Mouse (Mus musculus): ENCODE data around the gene Prodh2.
"Not testable (repeated sequence)": the region's sequence is repeated elsewhere in the genome, so short reads cannot be mapped to it uniquely, and the experiment has no call there.

Prodh2 gene

DNA sequence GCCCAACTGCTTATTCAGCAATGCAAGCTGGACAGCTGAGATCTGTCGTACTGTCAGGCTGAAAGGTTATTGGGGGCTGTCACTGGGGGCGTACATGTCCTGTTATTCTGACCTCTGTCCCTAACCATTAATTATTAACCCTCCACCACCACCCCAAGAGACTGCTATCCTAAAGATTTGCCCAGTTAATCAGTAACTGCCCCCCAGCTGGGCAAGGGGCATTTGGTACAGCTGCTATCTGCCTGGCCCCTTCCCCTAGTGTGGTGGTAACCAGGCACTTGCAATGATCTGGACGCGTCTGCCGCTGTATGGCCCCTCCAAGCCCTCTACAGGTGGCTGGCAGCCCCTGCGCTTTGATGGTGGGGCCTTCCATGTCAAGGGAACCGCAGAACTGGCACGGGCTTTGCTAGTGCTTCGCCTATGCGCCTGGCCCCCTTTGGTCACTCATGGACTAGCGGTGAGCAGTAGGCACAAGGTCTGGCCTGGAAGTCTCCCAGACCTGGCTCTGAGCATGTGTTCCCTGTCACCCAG lies at the start of gene Prodh2:
TSS of gene Prodh2 (plus strand) at position 222 of the 531 bp plus-strand sequence.
- DNase-seq, result peak; percentile 26

DNA sequence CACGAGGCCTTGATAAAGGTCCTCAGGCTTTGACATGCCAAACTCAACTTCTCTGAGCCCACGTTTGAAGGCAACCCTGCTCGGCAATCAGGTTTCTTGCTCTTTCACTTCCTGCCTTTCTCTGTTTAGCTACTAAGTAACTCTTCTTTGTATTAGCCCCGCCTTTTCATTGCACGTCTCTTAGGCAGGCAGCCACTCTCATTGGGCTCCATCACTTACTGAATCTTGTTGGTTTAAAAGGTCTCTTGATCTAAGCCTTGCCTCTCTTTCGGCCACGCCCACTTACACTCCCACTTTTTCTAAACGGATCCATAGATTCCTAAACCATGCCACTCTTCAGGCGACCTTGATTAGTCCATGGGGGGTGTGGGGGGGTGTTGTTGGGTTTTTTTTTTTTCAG lies 49.7 kb upstream of the Prodh2 start:
- no peak for DNase-seq

- DNase-seq, result peak; percentile 53
Observed at GRCm38 (mm10) chr7:30444154-30444970, 49.1 kb upstream of the Prodh2 start.

DNA sequence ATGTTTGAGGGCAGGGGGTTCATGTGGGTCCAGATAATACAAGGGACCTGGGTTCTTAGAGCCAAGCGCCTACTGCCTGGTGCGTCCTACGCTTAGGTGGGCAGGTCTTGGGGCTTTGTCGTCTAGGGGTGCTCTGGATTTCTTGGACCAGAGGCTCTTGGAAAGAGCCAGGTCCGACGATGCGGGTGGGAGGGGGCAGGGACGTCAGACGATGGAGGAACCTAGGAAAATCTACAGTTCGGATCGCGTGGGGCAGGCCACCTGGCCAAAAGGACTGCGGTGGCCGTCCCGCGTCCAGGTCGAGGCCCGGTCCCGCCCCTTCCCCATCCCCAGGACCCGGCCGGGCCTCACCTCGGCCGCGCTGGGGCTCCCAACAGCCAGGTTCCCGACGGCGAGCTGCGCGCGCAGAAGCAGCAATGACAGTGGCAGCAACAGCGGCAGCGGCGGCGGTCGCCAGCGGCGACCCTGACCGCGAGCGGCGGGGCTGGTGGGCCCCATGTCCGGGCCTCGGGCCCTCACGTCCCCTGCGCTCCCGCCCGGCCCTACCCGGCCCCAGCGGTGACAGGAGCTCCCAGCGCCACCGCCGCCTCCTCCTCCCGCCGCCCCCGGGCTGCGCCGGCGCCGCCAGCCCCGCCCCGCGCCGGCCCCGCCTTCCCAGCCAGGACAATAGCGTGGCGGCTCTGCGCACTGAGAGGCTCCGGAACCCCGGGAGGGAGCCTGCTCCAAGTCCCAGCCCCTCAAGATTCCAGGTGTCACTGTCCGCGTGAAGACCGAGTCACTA lies 48.3 kb upstream of the Prodh2 start, which contains the start of gene Aplp1:
TSS of gene Aplp1 (minus strand) at position 565 of the 781 bp plus-strand sequence.
- DNase-seq, result peak; percentile 73

GRCm38 (mm10) chr7:30450241-30450640 lies 43.2 kb upstream of the Prodh2 start:
- no peak for DNase-seq

GRCm38 (mm10) chr7:30453327-30453726 lies 40.1 kb upstream of the Prodh2 start:
- DNase-seq, result peak; percentile 25

GRCm38 (mm10) chr7:30453766-30454165 lies 39.7 kb upstream of the Prodh2 start:
- DNase-seq, result peak; percentile 76

DNA sequence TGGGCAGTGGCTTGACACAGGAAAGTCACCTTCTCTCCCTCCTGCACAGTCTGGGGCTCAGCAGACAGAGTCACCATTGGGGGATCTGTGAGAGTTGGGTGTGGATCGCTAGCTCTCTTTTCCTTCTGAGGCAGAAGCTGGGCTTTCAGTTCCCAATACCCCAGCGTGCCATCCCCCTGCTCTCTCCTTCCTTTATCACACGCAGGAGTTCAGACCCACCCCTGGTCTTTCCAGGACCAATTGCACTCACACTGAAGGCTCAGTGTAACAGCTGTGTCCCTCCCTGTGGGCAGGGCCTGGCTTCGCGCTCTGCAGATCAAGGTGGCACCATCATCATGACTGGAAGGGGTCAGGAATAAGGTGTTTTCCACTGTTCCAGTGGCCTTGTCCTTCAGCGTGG lies 39.2 kb upstream of the Prodh2 start:
- DNase-seq, result no peak

- DNase-seq, result no peak
Observed at GRCm38 (mm10) chr7:30456487-30456886, 36.9 kb upstream of the Prodh2 start.

GRCm38 (mm10) chr7:30456911-30457628 lies 36.4 kb upstream of the Prodh2 start:
- DNase-seq, result no peak

DNA sequence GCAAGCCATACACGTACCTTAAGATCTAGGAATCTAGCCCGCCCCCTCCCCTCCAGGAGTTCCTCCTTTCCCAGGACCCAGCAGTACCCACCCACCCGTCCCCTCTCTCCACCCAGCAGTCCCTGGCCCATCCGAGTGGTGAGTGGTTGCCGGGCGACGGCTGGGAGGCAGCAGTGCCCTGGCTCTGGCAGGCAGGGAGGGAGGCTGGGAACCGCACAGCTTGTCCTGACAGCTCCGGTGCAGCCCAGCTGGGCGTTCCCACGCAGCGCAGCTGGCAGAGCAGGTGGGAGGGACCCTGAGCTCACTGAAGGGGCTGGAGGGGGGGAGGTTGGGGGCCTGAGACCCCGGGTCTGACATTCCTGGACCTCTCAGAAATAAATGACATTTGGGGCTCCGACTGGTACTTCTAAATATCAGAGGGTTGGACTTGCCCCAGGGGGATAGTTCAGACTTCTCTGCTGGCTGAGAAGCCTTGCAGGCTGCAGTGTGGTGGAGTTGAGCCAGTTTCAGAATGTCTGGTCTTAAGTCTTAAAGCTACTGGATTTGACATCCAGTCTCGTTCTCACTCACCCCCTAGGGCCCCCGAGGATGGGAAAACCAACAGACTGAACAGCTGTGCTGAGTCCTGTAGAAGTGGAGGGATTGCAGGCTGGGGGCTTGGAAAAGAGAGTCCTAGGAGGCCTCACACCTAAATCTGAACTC lies 35.6 kb upstream of the Prodh2 start, which contains the start of the genes Kirrel2 and Nphs1:
TSS of gene Kirrel2 (minus strand) at position 62 of the 702 bp plus-strand sequence.
TSS of gene Nphs1 (plus strand) at position 687 of the 702 bp plus-strand sequence.
- no peak for DNase-seq

DNA sequence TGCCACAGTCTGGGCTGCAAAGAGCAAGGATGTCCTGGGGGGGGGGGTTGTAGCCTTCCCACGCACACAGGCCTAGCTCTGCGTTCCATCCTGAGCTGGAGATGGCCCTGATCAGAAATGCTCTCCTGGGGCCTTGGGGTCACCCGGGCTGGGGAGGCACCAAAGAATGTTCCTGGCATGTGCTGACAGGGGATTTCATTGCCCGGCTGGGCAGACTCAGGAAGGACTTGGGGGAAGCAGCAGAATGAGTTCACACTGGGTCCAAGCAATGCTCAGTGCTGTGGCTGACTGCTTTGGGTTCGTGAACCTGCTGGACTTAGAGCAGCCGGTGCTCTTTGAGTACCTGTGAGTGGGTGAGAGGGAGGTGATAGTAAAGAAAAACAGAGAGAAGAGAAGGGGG lies 33.9 kb upstream of the Prodh2 start:
- no peak for DNase-seq

DNA sequence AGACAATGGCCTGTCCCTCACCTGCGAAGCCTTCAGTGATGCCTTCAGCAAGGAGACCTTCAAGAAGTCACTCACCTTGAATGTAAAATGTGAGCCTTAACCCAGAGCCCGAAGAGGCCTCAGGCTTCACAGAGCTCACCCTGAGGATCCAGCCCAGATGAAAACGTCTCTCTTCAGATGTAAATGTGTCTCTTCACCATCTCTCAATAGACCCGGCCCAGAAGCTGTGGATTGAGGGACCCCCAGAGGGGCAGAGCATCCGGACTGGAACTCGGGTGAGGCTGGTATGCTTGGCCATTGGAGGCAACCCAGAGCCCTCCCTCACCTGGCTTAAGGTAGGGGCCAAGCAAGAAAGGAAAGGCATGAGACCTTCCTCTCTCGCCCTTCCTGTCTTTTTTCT lies 29.9 kb upstream of the Prodh2 start:
- DNase-seq, result no peak

DNA sequence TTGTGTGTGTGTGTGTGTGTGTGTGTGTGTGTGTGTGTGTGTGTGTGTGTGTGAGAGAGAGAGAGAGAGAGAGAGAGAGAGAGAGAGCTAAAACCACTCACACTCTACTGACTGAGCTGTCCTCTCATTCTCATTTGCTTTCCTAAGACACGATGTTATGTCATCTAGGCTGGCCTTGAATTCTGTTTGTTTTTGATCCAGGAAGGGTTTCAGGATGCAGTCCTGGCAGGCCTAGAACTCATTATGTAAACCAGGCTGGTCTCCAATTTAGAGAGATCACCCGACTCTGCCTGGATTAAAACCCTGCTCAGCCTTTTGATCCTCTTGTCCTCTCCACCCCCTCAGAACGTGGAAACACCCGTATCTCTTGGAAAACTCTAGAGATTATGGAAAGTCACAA lies 29.4 kb upstream of the Prodh2 start:
- no peak for DNase-seq

GRCm38 (mm10) chr7:30464816-30465300 lies 28.6 kb upstream of the Prodh2 start:
- no peak for DNase-seq

DNA sequence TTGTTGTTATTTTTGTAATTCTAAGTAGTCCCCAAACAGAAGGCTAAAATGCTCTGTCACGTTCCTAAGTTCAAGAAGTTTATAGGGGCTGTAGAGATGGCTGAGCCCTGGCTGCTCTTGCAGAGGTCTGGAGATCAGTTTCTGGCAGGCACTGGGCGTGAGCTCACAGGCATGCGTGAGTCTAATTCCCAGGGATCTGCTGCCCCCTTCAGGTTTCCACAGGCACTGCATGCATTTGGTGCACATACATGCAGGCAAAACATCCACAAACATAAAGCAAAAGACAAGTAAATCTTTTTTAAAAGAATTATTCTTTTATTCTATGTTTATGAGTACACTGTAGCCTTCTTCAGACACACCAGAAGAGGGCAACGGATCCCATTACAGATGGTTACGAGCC lies 21.0 kb upstream of the Prodh2 start:
- peak; percentile 76 for DNase-seq

DNA sequence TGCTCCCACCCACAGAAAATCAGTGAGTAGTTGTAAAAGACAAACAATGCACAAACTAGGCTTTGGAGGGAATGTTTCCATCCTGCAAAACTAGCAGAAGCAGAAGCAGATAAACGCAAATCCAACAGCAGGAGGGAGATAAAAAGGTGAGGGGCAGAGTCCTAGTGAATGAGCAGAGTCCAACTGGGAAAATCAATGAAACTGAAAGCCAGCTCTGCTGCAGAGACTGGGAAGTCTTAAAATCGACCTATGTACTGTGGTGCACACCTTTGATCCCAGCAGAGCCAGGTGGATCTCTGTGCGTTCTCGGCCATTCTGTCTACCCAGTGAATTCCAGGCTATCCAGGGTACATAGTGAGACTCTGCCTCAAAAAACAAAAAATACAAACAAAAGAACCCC lies 18.4 kb upstream of the Prodh2 start:
- no peak for DNase-seq

DNA sequence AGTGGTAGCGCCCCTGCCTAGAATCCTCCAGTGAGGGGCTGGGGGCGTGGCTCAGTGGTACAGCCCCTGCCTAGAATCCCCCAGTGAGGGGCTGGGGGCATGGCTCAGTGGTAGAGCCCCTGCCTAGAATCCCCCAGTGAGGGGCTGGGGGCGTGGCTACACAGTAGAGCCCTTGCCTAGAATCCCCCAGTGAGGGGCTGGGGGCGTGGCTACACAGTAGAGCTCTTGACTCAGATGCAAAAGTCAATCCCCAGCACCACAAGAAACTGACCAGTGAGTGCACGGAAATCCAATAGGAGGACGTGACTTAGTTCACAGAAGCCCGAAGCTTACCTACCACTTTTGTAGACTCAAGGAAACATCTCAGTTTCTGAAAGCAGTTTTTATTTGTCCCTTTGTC lies 17.3 kb upstream of the Prodh2 start:
- not testable (repeated sequence) for DNase-seq

GRCm38 (mm10) chr7:30477415-30478381 lies 15.7 kb upstream of the Prodh2 start:
- no peak for DNase-seq

DNA sequence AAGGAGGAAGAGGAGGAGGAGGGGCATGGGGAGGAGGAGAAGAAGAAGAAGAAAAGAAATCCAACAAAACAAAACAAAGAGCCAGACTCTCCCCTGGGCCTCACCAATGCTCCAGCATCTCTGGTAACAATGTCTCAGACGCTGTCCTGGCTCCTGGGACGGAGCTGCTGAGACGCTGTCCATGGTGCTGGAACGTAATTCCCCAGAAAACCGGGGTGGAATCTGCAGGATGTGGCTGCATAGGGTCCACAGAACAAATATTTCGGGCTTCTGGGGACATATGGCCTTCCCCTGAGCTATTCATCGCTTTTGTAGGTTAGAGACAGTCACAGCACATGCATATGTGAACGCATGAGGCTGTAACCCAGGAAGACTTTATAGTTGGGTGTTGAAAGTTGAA lies 9.2 kb upstream of the Prodh2 start:
- peak; percentile 41 for DNase-seq

All from thymus, postnatal 4 days (tissue).